Mouse (Mus musculus) mesoderm, embryonic 11.5 days (tissue): ENCODE measurements around the gene Plekha8.

ENCODE experiments used
- DNase-seq: peaks from one replicate; pipeline ENCODE4 v3.0.0-alpha.2; 2012; ENCODE audit warnings: low read depth, low spot score

Plekha8 gene

DNA sequence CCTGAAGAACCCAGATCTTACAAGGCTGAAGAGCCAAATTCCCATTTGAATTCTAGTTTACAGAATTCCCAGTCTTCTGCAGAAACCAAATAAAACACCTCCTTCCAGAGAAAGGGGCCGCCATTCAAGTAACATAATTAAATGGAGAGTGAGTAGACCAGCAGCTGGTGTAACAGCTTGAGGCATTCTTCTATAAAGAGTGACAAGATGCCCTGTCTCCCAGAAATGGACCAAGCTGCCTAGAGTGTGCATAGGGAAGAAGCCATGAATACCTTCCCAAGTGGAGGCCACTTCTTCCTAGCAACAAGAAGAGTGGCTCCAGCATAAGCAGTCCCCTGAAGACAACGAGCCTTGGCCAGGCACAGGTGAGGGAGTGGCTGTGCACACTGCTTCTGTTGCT is 47.0 kb downstream of the Plekha8 start:
- no peak for DNase-seq

- DNase-seq, result no peak
Observed at GRCm38 (mm10) chr6:54643181-54643580, 48.3 kb downstream of the Plekha8 start.

GRCm38 (mm10) chr6:54655471-54656095 is 60.7 kb downstream of the Plekha8 start:
- DNase-seq, result peak; percentile 13

GRCm38 (mm10) chr6:54657861-54658260 is 63.0 kb downstream of the Plekha8 start:
- no peak for DNase-seq

GRCm38 (mm10) chr6:54669868-54670267 is 75.0 kb downstream of the Plekha8 start:
- no peak for DNase-seq

DNA sequence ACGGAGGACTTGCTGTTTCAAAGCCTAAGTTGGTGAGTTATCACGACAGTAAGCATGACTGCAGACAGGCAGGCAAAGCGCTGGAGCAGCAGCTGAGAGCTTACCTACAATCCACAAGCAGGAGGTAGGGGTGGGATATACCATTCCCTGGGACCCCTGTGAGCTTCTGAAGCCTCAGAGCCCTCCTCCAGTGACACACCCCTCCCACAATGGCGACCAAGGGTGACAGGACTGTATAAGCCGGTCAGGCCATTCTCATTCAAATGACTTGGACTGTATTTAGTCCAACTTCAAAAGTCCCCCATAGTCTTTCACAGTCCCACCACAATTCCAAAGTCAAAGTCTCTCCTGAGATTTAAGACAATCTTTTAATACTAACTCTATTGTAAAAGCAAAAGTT is 78.0 kb downstream of the Plekha8 start:
- DNase-seq, result no peak

- no peak for DNase-seq
Observed at GRCm38 (mm10) chr6:54679686-54680085, 84.8 kb downstream of the Plekha8 start.

GRCm38 (mm10) chr6:54680891-54681745 is 86.2 kb downstream of the Plekha8 start, which contains the start of gene Mturn:
TSS of gene Mturn (plus strand) at chr6:54681624.
- DNase-seq, result peak; percentile 94

DNA sequence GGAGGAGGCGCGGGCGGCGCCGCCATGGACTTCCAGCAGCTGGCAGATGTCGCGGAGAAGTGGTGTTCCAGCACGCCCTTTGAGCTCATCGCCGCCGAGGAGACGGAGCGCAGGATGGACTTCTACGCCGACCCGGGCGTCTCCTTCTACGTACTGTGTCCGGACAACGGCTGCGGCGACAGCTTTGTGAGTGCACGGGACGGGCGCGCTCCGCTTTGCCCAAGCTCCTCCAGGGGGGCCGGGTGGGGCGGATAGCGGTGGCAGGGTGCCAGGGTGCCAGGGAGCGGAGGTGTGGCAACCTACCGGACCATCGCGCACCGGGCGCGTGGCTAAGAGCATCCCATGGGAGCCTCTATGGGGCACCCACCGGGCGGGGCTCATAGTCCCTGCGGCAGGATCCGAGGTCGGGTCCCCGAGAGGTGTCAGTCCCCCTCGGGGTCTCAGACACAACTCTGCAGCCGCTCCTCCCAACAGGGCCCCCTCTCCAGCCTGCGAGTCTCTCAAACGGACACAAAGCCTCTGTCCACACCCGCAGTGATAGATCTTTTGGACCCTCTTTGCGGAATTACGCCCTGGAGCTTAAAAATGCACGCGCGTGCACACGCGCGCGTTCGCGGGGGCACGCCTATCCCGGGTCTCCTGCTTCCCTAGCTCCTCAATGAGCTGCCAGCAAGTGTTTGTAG is 87.0 kb downstream of the Plekha8 start:
- peak; percentile 71 for DNase-seq

- DNase-seq, result no peak
Observed at GRCm38 (mm10) chr6:54684085-54684484, 89.2 kb downstream of the Plekha8 start.

DNA sequence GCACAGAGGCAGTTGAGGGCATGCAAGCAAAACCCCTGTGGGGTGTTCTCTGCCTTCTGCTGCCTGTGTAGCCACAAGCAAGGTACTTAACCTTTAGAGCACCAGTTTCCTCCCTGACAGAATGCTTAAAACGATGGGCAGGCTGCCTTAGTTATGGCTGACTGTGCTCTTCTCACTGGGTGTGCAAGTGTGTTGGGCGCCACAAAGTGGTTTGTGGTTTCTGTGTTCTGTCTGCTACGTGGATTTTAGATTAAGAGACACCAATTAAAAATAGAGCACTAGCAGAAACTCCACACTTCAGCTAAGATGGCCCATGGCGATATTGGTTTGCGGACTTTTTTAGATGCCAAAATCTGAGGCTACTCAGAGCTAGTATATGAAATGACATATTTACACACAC is 90.2 kb downstream of the Plekha8 start:
- no peak for DNase-seq

DNA sequence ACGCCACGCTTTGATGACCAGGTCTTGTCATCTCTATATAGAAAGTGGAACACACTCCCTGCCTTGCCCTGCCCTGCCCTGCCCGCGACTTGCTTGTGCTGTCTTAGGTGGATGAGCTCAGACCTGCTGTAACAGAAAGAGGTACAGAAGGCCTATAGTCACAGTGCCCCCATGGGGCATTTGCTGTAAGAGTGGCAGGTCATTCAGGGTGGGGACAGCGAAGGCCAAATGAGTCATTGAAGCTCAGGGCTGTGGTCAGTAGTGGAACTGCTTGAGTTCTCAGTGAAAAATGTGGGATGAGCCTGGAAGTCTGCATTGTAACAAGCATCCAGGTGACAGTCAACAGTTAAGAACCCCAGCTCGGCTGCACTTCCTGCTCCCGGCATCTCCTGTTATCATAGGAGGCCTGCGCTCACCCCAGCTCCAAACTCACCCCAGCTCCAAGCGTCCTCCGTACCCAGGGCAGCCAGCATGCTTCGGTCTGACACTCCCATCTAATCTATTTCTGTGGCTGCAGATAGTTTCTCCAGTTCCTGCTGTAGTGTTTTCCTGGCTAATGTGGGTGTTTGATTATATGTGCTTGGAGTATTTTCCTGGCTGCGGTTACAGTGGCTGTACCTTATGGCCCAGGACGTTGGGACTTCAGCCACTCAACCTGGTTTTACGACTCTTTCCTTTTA is 90.9 kb downstream of the Plekha8 start:
- DNase-seq, result no peak

- DNase-seq, result no peak
Observed at GRCm38 (mm10) chr6:54686946-54687737, 92.2 kb downstream of the Plekha8 start.

DNA sequence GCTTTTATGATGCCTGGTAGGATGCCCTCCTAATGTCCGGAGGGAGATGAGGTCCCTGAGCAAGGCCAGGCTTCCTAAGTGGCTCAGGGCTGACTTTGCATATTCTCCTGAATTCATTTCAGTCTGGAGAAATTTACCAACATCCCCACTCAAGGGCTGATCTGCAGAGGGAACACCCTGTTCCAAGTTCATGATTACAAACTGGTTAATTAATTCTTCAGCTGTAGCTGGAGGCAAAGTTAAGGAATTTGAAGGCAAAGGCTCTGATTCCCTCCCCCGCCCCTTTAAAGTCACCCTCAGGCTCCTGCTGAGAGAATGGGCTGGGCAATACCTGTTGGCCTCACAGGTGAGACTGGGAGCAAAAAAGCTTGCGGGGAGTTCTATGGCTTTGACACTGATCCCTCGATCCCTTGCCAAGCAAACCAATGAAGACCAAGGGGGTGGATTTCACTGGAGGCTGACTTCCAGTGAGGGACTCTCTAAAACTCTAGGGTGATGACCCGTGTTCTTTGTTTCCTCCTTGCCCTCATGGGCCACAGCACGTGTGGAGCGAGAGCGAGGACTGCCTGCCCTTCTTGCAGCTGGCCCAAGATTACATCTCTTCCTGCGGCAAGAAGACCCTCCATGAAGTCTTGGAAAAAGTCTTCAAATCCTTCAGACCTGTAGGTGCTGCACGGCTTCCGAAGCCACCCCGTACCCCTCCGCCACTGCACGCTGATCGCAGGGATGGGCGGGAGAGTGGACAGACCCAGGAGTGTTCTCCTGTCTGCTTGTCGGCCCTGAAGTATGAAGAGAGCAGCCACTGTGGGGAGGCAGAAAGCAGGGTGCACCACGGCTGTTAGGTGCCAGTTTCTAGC is 93.8 kb downstream of the Plekha8 start:
- no peak for DNase-seq

GRCm38 (mm10) chr6:54689686-54690085 is 94.8 kb downstream of the Plekha8 start:
- DNase-seq, result no peak

DNA sequence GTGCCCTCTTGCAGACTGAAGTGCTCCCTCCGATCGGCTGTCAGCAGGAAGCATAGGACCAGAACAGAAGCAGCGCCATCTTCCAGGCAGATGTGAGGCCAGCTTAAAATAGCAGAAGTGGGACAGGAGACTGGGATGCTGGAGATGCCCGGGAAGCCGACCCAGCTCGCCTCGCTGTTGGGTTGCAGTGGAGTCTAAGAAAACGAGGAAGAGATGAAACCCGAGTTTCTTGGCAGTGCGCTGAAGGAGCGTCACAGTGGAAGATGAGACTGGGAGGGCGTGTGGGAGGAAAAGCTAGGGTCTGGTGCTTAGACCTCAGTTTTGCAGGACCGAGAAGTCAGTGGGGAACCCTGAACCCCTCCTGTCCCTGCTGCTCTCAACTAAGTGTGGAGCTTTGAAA is 95.9 kb downstream of the Plekha8 start:
- no peak for DNase-seq

DNA sequence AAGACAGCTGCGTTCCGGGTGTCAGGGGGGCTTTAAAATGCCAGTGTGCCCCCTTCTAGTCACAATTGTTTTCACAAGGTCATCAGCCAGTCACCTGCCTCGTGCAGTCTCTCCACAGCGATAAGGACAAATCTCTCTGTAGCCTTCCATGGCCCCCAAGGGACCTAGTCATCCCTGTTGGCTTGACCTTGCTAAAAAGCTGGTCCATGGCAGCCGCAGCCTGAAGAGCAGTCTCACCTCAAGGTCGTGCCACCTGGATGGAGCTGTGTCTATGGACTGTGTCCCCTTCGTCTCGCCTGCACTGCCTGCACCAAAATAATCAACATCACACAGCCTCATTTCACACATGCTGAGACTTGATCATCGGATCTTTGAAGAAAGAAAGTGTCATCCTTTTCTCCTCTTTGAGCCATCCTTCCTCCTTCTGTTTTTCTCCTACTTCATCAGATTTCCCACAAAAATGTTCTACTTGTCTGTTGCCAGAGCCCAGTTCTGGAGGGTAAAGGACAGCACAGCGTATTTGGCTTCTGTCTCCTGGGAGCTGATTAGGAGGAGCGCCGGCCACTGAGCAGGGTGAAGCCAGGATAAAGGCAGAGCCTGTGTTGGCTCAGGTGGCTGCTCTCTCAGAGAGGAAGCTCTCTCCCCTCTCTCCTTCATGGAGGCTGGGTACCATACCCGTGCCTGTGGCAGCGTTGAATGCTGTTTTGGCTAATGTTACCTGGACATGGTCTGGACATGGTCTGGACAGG is 96.6 kb downstream of the Plekha8 start:
- DNase-seq, result no peak

DNA sequence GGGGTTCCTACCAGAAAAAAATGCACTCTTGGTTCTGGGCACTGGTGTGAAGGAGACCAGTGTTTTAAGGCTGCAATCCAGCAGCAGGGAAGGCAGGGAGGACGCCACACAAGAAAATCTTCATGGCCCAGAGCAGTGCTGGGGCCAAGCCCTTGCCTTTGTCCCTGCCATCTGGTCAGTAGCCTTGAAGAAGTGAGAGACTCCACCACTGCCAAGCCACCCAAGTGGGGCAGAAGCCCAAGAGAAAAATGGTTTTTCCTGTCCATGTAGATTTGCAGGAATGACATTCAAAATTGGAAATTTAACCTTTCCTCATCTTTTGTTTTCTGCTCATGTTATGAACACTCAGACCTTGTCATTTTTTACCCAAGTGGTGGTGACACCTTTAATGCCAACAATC is 97.3 kb downstream of the Plekha8 start:
- no peak for DNase-seq

DNA sequence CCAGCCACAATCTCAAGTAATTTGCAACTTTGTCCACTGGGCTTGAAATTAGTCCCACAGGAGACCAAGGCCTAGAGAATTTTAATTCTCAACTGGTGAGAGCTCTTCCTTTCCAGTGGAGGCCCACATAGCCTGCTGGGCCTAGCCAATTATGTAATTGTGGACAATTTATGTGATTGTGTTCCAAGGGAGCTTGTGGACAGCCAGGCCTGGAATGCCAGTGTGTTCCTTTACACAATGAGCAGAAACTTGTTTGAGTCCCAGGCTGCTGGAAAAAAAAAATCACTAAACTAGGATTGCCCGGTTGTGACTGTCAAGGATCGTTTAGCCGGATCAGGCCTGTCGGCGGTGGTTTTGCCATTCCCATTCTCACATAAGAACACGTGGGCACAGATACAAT is 98.4 kb downstream of the Plekha8 start:
- DNase-seq, result no peak
